Mouse (Mus musculus) megakaryocyte, embryonic 14.5 days (primary cell): Measurements from ENCODE around the gene Senp3. TPM values are rescaled to one million over a fixed set of nuclear protein-coding genes. Genes with fewer than 3 reads are reported as not detected.
"Not testable (repeated sequence)": the region's sequence is repeated elsewhere in the genome, so short reads cannot be mapped to it uniquely, and the experiment has no call there.

ENCODE experiments used
- H3K27me3 ChIP-seq: replicated peaks from 2 replicates; pipeline ENCODE3; 2012; ENCODE audit warnings: inconsistent platforms
- H3K36me3 ChIP-seq: replicated peaks from 2 replicates; pipeline ENCODE3; 2012; ENCODE audit warnings: low read length, inconsistent platforms, mixed read lengths
- H3K4me1 ChIP-seq: 2 replicates; pipeline ENCODE4 v1.6.1; 2012; ENCODE audit warnings: inconsistent platforms
- H3K4me3 ChIP-seq: replicated peaks from 2 replicates; pipeline ENCODE3; 2012; ENCODE audit warnings: moderate library complexity, mild to moderate bottlenecking, inconsistent platforms
- H3K9me3 ChIP-seq: 2 replicates; pipeline ENCODE4 v1.6.1; 2012; ENCODE audit warnings: inconsistent platforms
- FLI1 ChIP-seq: IDR thresholded peaks from 2 replicates; pipeline ENCODE4 v1.6.1; 2012; ENCODE audit warnings: low read length, inconsistent platforms, mixed read lengths
- GATA1 ChIP-seq: IDR thresholded peaks from 3 replicates; pipeline ENCODE4 v1.6.1; 2012; ENCODE audit warnings: mixed read lengths, low read length, inconsistent platforms, borderline replicate concordance
- polyA plus RNA-seq: library from polyadenylated mRNA; stranded (reverse); fragments of >175 nt; gene quantifications from 2 replicates; pipeline ENCODE4 v1.2.3, GENCODE M21; 2012; ENCODE audit warnings: low replicate concordance; ENCODE audit not compliant: insufficient read depth

Senp3 gene
- 54.1 and 94.8 TPM in 2 replicates for polyA plus RNA-seq

DNA sequence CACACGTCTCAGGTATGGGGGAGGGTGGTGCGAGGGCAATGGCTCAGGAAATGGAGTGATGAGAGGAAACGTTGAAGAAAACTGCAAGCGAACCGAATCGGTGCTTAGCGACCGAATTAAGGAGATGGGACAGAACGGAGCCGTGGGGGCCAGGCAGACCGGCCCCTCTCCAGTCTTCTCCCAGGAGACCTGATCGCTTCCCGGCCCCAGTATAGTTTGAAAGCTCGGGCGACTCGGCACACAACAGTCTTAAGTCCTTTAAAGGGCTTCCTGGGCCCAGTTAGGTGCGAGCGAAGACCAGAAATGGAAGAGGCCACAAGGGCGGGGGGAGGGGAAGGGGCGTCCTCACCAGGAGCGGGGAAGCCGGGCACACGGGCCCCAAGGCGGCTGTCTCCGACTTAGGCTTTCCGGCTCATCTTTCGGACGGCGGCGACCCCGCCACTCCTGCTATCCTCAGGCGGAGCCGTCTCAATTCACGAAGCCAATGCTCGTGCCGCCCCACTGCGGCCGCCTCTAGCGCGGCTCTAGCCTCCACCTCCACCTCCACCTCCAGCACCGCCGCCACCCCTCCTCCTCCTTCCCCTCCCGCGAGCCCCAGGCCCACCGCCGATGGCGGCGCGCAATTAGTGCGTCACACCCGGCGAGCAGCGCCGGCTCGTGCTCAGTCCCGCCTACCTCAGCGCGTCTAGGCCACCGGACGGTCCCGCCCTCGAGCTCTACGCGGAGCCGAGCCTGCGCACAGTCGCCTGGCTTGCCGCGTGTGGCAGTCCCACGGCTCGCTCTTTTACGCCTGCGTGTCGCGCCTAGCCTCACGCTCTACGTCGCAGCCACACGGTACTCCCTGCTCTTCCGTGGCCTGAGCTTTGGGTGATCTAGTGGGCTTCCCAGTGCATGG is at the start of gene Senp3:
Gene Senp3 (minus strand): TSS at position 771 of the 895 bp plus-strand sequence.
- H3K9me3 ChIP-seq: no peaks in the 10 kb centered on the region

DNA sequence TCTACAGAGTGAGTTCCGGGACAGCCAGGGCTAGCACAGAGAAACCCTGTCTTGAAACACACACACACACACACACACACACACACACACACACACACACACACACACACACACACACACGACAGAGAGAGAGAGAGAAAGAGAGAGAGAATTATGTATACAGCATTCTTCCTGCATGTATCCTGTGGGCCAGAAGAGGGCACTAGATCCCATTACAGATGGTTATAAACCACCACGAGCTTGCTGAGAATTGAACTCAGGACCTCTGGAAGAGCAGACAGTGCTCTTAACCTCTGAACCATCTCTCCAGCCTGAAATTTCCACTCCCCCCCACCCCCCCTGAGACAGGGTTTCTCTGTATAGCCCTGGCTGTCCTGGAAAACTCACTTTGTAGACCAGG is 49.5 kb upstream of the Senp3 start:
- H3K4me3 ChIP-seq, H3K4me1 ChIP-seq, H3K27me3 ChIP-seq, H3K9me3 ChIP-seq: not testable (repeated sequence)
- H3K36me3 ChIP-seq: peaks cover 33% of the 10 kb centered on the region

More for the DNA sequence above, at the start of gene Senp3:
- Histone ChIP-seq H3K27me3 (peaks cover 11% of the 10 kb centered on the region), H3K36me3 (peaks cover 35% of the 10 kb centered on the region), H3K4me1 (peaks cover 60% of the 10 kb centered on the region), H3K4me3 (peak within 1 kb of the TSS; percentile 95)
- TF ChIP-seq GATA1: no peak
- no peak for TF ChIP-seq FLI1

DNA sequence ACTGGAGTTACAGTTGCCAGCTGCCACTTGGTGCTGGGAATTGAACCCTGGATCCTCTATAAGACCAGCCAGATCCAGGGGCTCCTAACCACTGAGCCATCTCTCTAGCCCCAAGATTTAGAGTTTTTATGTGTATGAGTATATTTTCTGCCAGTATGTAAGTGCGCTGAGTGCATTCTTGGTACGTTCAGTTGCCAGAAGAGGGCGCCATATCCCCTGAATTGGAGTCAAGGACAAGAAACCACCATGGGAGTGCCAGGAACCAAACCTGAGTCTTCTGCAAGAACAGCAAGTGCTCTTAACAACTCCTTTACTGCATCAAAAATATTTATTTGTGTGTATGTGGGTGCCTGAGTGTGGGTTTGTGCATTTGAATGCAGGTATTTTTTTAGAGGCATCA is 47.2 kb upstream of the Senp3 start:
- H3K36me3 ChIP-seq: peaks cover 10% of the 10 kb centered on the region

DNA sequence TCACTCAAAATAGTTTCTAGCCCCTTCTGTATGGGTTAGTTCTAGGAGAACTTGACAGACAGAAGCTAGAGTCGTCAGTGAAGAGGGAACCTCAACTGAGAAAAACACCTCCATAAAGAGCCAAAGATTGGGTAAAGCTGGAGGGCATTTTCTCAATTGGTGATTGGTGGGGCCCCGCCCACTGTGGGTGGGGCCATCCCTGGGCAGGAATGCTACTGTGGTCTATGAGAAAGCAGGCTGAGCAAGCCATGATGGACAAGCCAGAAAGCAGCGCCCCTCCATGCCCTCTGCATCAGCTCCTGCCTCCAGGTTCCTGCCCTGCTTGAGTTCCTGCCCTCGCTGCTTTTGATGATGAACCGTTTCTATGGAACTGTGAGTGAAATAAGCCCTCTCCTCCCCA is 44.1 kb upstream of the Senp3 start:
- H3K4me3 ChIP-seq: no peak overlapping the region
- peaks cover 7% of the 10 kb centered on the region for H3K27me3 ChIP-seq
- H3K4me1 ChIP-seq: peaks cover 2% of the 10 kb centered on the region; the same call in 1 of the 2 replicates
- H3K9me3 ChIP-seq: peaks cover 4% of the 10 kb centered on the region; the same call in 1 of the 2 replicates
- no peak for TF ChIP-seq FLI1
- no peak for TF ChIP-seq GATA1
- H3K36me3 ChIP-seq: no peaks in the 10 kb centered on the region

More for the DNA sequence above, 47.2 kb upstream of the Senp3 start:
- H3K9me3 ChIP-seq: peaks cover 4% of the 10 kb centered on the region; the same call in 1 of the 2 replicates
- H3K27me3 ChIP-seq: peaks cover 4% of the 10 kb centered on the region
- H3K4me1 ChIP-seq: peaks cover 2% of the 10 kb centered on the region; the same call in 1 of the 2 replicates
- no peak overlapping the region for H3K4me3 ChIP-seq
- TF ChIP-seq FLI1 (no peak), GATA1 (no peak)

DNA sequence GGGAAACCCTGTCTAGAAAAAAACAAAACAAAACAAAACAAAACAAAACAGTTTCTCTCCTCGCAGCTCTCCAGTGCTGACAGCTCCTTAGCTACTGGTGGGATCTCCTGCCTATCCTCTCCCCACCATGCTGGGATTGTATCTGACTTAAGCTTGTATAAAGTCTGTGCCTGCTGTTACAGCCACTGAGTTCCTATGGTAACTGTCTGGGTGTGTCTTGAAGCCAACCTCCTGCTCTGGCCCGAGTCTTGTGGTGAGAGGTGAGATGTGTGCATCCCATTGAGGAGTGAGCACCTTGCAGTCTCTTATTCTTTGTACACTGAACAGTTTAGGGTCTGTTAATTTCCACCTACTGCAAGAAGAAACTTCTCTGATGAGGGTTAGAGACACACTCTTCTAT is 41.2 kb upstream of the Senp3 start:
- Histone ChIP-seq H3K27me3 (peaks cover 7% of the 10 kb centered on the region), H3K4me3 (no peak overlapping the region), H3K4me1 (peaks cover 2% of the 10 kb centered on the region; the same call in 1 of the 2 replicates), H3K9me3 (peaks cover 4% of the 10 kb centered on the region; the same call in 1 of the 2 replicates), H3K36me3 (no peaks in the 10 kb centered on the region)
- TF ChIP-seq GATA1 (no peak), FLI1 (no peak)

DNA sequence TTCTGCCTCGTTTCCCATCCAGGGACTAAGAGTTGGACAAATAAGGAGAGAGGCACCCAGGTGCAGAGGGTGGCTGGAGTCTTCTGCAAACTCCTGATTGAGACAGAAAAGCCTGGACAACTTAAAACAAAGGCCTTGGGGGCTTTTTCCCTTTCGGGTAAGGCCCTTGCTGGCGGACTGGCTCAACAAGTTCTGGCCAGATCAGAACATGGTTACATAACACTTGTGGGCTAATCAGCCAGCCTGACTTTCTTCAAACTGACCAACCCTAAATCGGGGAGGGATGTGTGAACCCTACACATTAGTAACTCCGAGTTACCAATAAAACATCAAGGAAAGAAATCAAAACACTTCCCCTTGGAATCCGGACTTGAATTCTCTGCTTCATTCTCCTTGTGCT is 39.0 kb upstream of the Senp3 start:
- Histone ChIP-seq H3K9me3 (peaks cover 4% of the 10 kb centered on the region; the same call in 1 of the 2 replicates), H3K4me1 (peaks cover 6% of the 10 kb centered on the region), H3K27me3 (peaks cover 8% of the 10 kb centered on the region), H3K36me3 (no peaks in the 10 kb centered on the region), H3K4me3 (no peak overlapping the region)
- TF ChIP-seq GATA1: no peak
- TF ChIP-seq FLI1: no peak

DNA sequence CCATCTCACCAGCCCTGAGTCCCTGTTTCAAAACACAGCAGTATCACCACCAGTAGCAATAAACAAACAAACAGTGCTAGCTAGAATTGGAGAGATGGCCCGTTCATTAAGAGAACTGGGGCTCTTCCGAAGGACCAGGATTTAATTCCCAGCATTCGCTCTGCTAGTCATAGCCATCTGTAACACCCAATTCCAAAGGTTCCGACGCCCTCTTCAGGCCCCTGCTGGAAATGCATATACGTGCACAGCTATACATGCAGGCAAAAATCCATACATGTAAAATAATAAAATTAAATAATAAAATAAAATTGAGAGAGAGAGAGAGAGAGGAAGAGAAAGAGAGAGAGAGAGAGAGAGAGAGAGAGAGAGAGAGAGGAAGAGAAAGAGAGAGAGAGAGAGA is 37.5 kb upstream of the Senp3 start:
- H3K36me3 ChIP-seq: no peaks in the 10 kb centered on the region
- H3K4me3 ChIP-seq: no peak overlapping the region
- H3K4me1 ChIP-seq: peaks cover 12% of the 10 kb centered on the region
- H3K9me3 ChIP-seq: peaks cover 4% of the 10 kb centered on the region; the same call in 1 of the 2 replicates
- peaks cover 8% of the 10 kb centered on the region for H3K27me3 ChIP-seq
- TF ChIP-seq FLI1 (no peak), GATA1 (no peak)

DNA sequence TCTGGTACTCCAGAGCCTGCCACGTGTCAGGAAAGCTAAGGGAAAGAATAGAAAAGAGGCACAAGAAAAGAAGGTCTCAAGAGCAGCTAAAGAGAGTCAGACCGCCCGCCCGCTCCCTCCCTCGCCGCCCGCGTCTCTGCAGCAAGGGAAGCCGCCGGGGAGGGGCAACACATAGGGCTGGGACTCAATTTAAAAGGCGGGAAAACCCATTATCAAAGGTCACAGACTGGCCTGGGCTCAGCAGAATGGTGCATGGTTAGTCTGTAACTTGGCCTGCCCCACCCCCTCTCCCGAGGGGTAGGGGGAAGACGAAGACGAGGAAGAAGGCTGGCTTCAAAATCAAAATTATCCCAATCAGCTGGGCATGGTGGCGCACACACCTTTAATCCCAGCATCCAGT is 36.8 kb upstream of the Senp3 start:
- Histone ChIP-seq H3K9me3 (peaks cover 4% of the 10 kb centered on the region; the same call in 1 of the 2 replicates), H3K36me3 (no peaks in the 10 kb centered on the region), H3K27me3 (peaks cover 8% of the 10 kb centered on the region), H3K4me3 (no peak overlapping the region), H3K4me1 (peaks cover 12% of the 10 kb centered on the region)
- TF ChIP-seq GATA1 (no peak), FLI1 (no peak)

DNA sequence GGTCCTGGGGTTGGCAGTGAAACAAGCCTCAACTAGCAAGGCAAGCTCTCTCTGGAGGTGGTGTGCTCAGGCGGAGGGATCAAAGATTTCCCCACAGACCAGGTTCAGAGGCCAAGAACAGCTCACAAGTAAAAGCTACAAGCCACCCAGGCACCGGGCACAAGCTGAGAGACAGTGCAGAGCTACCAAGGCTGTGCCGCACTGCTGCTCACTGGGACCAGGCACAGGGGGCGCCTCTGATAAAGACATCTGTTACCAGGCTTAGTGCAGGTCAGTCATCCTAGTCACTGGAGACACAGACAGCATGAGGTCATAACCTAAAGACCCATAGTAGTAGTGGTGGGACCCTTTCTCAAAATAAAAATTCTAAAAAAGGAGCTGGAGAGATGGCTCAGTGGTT is 35.1 kb upstream of the Senp3 start:
- Histone ChIP-seq H3K36me3 (no peaks in the 10 kb centered on the region), H3K9me3 (peaks cover 4% of the 10 kb centered on the region; the same call in 1 of the 2 replicates), H3K4me1 (peaks cover 12% of the 10 kb centered on the region), H3K27me3 (peaks cover 8% of the 10 kb centered on the region), H3K4me3 (no peak overlapping the region)
- TF ChIP-seq GATA1: no peak
- TF ChIP-seq FLI1: no peak

DNA sequence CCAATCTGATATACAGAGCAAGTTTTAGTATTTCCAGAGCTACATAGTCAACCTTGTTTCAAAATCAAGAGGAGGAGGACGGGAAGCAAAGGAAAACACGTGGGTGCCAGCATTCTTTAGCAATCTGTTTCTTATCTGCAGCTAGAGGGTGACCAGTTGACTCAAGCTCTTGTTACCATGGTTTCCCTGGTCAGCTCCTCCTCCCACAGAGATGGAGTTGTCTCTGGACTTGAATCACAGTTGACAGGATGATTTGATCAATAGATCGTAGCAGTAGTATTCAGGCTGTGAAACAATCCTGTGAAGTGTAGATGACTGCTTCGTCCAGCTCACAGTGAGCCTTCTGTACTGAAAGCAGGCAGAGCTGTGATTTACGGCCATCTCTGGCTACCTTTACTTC is 34.0 kb upstream of the Senp3 start:
- no peaks in the 10 kb centered on the region for H3K36me3 ChIP-seq
- peaks cover 4% of the 10 kb centered on the region; the same call in 1 of the 2 replicates for H3K9me3 ChIP-seq
- peaks cover 20% of the 10 kb centered on the region for H3K4me1 ChIP-seq
- H3K4me3 ChIP-seq: no peak overlapping the region
- peaks cover 5% of the 10 kb centered on the region for H3K27me3 ChIP-seq
- no peak for TF ChIP-seq GATA1
- TF ChIP-seq FLI1: no peak
